ENCODE assay signal across 18 mouse cellular contexts in genomic region chr5:144849932-144850331, GRCm38 (mm10).
"Had no signal": no experiment of that assay in that cellular context is flagged by ENCODE, and none has a peak within 500 bp of the region (broad histone marks: within the 10 kb centered on the region; RNA-seq: fewer than 3 reads in every experiment).

No protein-coding gene starts in this region.

- ATAC-seq: liver, postnatal 0 days; midbrain, embryonic 16.5 days had no signal

- H3K9ac ChIP-seq: liver, postnatal 0 days; lung, embryonic 14.5 days; midbrain, embryonic 12.5 days; neural tube, embryonic 13.5 days; neural tube, embryonic 15.5 days had no signal

- H3K4me3 ChIP-seq: midbrain, embryonic 10.5 days; midbrain, embryonic 12.5 days; myocyte; neural tube, embryonic 13.5 days; neural tube, embryonic 15.5 days had no signal

- H3K4me1 ChIP-seq: midbrain, embryonic 10.5 days; midbrain, embryonic 12.5 days; neural tube, embryonic 13.5 days; neural tube, embryonic 15.5 days had no signal

- H3K9me3 ChIP-seq: midbrain, embryonic 12.5 days; neural tube, embryonic 13.5 days; neural tube, embryonic 15.5 days had no signal

- DNase-seq: liver, postnatal 0 days; lung, embryonic 14.5 days; lung, postnatal 10 days; lung, postnatal 4 days; midbrain, embryonic 14.5 days; retina, postnatal 1 day; right cerebral cortex, adult 18-20 months; right cerebral cortex, postnatal 25 days; right cerebral cortex, postnatal 4 days; thymus, adult 18-20 months; thymus, postnatal 14 days; thymus, postnatal 36 days had no signal

- H3K27ac ChIP-seq: midbrain, embryonic 10.5 days; midbrain, embryonic 12.5 days; neural tube, embryonic 13.5 days; neural tube, embryonic 15.5 days had no signal

- H3K27me3 ChIP-seq: midbrain, embryonic 12.5 days; neural tube, embryonic 13.5 days; neural tube, embryonic 15.5 days had no signal

- H3K4me2 ChIP-seq: lung, embryonic 14.5 days; midbrain, embryonic 12.5 days; neural tube, embryonic 13.5 days; neural tube, embryonic 15.5 days had no signal
